Mouse (Mus musculus) liver, embryonic 15.5 days (tissue): ENCODE results near the gene Plekhm1. TPM values are rescaled to one million over a fixed set of nuclear protein-coding genes. Genes with fewer than 3 reads are reported as not detected.

Experiments
- ATAC-seq: fragments of 200-750 bp; cut with Nextera tagmentation; 2 replicates; pipeline ENCODE4 v1.8.0; 2017; ENCODE audit warnings: moderate number of reproducible peaks, mild to moderate bottlenecking, moderate library complexity; ENCODE audit not compliant: insufficient read depth
- H3K27ac ChIP-seq: fragments of 300-500 bp; sonication (generic); replicated peaks from 2 replicates; pipeline ENCODE4 v1.5.1; 2015; ENCODE audit warnings: mild to moderate bottlenecking, inconsistent platforms
- H3K27me3 ChIP-seq: fragments of 300-500 bp; sonication (generic); 2 replicates; pipeline ENCODE4 v1.6.1; 2015; ENCODE audit warnings: mild to moderate bottlenecking, inconsistent platforms
- H3K36me3 ChIP-seq: fragments of 300-500 bp; sonication (generic); replicated peaks from 2 replicates; pipeline ENCODE4 v1.6.1; 2015; ENCODE audit warnings: moderate library complexity, mild to moderate bottlenecking, inconsistent platforms
- H3K4me1 ChIP-seq: fragments of 300-500 bp; sonication (generic); replicated peaks from 2 replicates; pipeline ENCODE4 v1.6.1; 2015; ENCODE audit warnings: inconsistent platforms
- H3K4me2 ChIP-seq: fragments of 300-500 bp; sonication (generic); 2 replicates; pipeline ENCODE4 v1.6.1; 2015; ENCODE audit warnings: moderate library complexity, mild to moderate bottlenecking, inconsistent platforms
- H3K4me3 ChIP-seq: fragments of 300-500 bp; sonication (generic); replicated peaks from 2 replicates; pipeline ENCODE4 v1.5.1; 2015; ENCODE audit warnings: mild to moderate bottlenecking, inconsistent platforms
- H3K9ac ChIP-seq: fragments of 300-500 bp; sonication (generic); 2 replicates; pipeline ENCODE4 v1.6.1; 2015; ENCODE audit warnings: moderate library complexity, mild to moderate bottlenecking, inconsistent platforms
- H3K9me3 ChIP-seq: fragments of 300-500 bp; sonication (generic); replicated peaks from 2 replicates; pipeline ENCODE4 v1.6.1; 2016; ENCODE audit warnings: inconsistent platforms
- WGBS: fragments of 180-500 bp; shearing (Covaris S2); methylation state at CpG from one replicate; pipeline ENCODE4 v1.1.7; 2015; ENCODE audit warnings: mixed read lengths; ENCODE audit not compliant: insufficient replicate concordance; 5-methylcytosine and 5-hydroxymethylcytosine counted together
- polyA plus RNA-seq: library from polyadenylated mRNA; unstranded; fragments of >200 nt; fragmentation: Nextera tagmentation; extraction: Ambion mirVana; gene quantifications from 2 replicates; pipeline ENCODE4 v1.2.1, GENCODE M21; 2015

Gene Plekhm1
- polyA plus RNA-seq, 1 experiment from 2014 or later = 3.4 TPM

GRCm38 (mm10) chr11:103340130-103340529, 72.4 kb downstream of the Plekhm1 start:
- H3K4me1 ChIP-seq = peaks cover 12% of the 10 kb centered on the region; the same call in 1 of the 2 replicates
- peak overlapping the region; percentile 46 for H3K4me2 ChIP-seq
- 73% methylated on average over 19 of the region's 19 CpGs for WGBS
- H3K9ac ChIP-seq = no peak overlapping the region
- H3K27ac ChIP-seq = no peak overlapping the region
- no peak for ATAC-seq
- H3K9me3 ChIP-seq = no peaks in the 10 kb centered on the region
- no peaks in the 10 kb centered on the region for H3K27me3 ChIP-seq
- H3K4me3 ChIP-seq = 0 out of 2 replicates have a peak overlapping the region, but pooled peaks have one; percentile 4
- no peaks in the 10 kb centered on the region for H3K36me3 ChIP-seq

DNA sequence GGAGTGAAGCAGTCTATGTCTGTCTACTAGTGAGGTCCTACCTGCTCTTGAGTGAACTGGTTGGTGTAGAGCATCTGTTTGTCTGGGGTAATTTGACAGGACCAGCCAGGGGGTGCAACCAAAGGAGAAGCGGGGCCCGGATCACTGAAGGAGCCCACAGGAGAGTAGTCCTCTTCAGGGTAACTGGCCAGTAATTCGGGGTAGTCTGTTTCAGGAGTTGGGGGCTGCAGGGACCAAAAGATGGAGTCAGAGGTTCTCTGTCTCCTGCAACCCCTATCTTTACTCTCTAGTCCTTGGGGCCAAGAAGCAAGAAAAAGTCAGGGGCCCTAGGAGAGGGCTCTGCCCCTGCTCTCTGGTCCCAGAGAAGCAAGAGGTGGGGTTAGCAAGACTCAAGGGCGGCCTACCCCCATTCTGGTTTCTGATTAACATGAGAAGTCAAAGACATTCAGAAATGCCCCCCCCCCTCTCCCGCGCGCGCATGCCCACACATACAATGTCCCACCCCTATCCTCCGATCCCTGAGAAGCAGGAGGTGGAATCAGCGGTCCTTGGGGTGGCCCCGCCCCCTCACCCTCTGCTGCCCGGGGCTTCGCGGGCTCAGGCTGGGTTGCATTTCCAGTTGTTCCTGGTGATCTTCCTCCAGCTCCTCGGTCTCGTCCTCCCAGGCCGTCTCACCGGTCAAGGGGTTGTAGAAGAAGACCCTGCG, 72.9 kb downstream of the Plekhm1 start:
- no peak for ATAC-seq
- 61% methylated on average over 19 of the region's 19 CpGs for WGBS
- Histone ChIP-seq H3K9me3 (no peaks in the 10 kb centered on the region), H3K9ac (no peak overlapping the region), H3K4me1 (peaks cover 11% of the 10 kb centered on the region; the same call in 1 of the 2 replicates), H3K27ac (no peak overlapping the region), H3K4me3 (0 out of 2 replicates have a peak overlapping the region, but pooled peaks have one; percentile 4), H3K4me2 (peak overlapping the region; percentile 46), H3K27me3 (no peaks in the 10 kb centered on the region), H3K36me3 (no peaks in the 10 kb centered on the region)

DNA sequence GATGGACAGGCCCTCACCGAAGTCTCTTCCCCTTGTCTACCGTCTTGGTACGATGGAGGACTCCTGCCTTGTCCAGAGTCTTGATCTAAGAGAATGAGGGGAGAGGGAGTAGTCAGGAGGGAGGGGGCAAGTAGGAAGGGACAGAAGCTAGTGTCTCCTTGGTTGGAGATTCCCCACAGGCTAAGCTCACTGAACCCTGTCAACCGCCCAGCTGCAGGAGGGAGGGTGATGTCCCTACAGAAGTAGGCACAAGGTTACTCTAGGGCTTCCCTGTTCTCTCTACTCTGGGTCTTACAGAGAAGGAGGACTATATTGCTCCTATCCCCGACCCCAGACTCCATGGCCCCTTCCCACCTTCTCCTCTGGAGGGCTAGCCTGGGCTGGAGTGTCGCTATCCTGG, 73.8 kb downstream of the Plekhm1 start:
- H3K36me3 ChIP-seq = 0 out of 2 replicates have a peak, but pooled peaks cover 2% of the 10 kb centered on the region
- H3K4me2 ChIP-seq = no peak overlapping the region
- no peak overlapping the region for H3K27ac ChIP-seq
- ATAC-seq = no peak
- H3K27me3 ChIP-seq = 0 out of 2 replicates have a peak, but pooled peaks cover 4% of the 10 kb centered on the region
- WGBS = 69% methylated on average over 6 of the region's 6 CpGs
- peaks cover 11% of the 10 kb centered on the region; the same call in 1 of the 2 replicates for H3K4me1 ChIP-seq
- no peaks in the 10 kb centered on the region for H3K9me3 ChIP-seq
- no peak overlapping the region for H3K9ac ChIP-seq
- H3K4me3 ChIP-seq = no peak overlapping the region

- Histone ChIP-seq H3K9ac (no peak overlapping the region), H3K27ac (no peak overlapping the region), H3K4me3 (no peak overlapping the region), H3K4me1 (peaks cover 9% of the 10 kb centered on the region; the same call in 1 of the 2 replicates), H3K27me3 (0 out of 2 replicates have a peak, but pooled peaks cover 4% of the 10 kb centered on the region), H3K4me2 (no peak overlapping the region), H3K9me3 (no peaks in the 10 kb centered on the region), H3K36me3 (0 out of 2 replicates have a peak, but pooled peaks cover 4% of the 10 kb centered on the region)
- ATAC-seq = no peak
- WGBS = 65% methylated on average over 7 of the region's 7 CpGs
Measured at GRCm38 (mm10) chr11:103338119-103338518, 74.4 kb downstream of the Plekhm1 start.

- Histone ChIP-seq H3K9me3 (no peaks in the 10 kb centered on the region), H3K4me3 (no peak overlapping the region), H3K36me3 (0 out of 2 replicates have a peak, but pooled peaks cover 7% of the 10 kb centered on the region), H3K9ac (no peak overlapping the region), H3K27ac (no peak overlapping the region), H3K27me3 (0 out of 2 replicates have a peak, but pooled peaks cover 4% of the 10 kb centered on the region), H3K4me1 (peaks cover 6% of the 10 kb centered on the region; the same call in 1 of the 2 replicates), H3K4me2 (no peak overlapping the region)
- WGBS = 86% methylated on average over 2 of the region's 2 CpGs
- ATAC-seq = no peak
Measured at GRCm38 (mm10) chr11:103337180-103337579, 75.3 kb downstream of the Plekhm1 start.

DNA sequence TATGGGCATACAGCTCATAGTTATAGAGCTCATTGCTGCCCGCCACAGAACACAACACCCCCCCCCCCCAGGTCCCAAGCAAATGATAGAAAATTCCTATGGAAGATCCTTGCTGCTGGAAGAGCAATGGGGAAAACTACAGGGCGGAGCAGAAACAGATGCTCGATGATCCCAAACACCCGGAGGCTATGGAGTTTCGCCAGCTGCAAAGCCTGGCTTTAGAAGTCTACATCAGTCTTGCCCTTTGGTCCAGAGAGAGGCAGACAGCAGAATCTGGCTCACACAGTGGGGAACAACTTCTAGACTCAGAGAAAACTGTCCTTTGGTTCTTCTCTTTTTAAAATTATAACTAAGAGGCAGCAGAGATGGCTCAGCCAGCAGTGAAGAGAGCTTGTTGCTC, 76.9 kb downstream of the Plekhm1 start:
- H3K9ac ChIP-seq = no peak overlapping the region
- H3K9me3 ChIP-seq = no peaks in the 10 kb centered on the region
- 0 out of 2 replicates have a peak, but pooled peaks cover 7% of the 10 kb centered on the region for H3K36me3 ChIP-seq
- 74% methylated on average over 5 of the region's 5 CpGs for WGBS
- H3K4me1 ChIP-seq = no peaks in the 10 kb centered on the region
- 0 out of 2 replicates have a peak, but pooled peaks cover 4% of the 10 kb centered on the region for H3K27me3 ChIP-seq
- no peak for ATAC-seq
- no peak overlapping the region for H3K4me3 ChIP-seq
- no peak overlapping the region for H3K4me2 ChIP-seq
- H3K27ac ChIP-seq = no peak overlapping the region

GRCm38 (mm10) chr11:103334925-103335324, 77.6 kb downstream of the Plekhm1 start:
- no peak overlapping the region for H3K4me2 ChIP-seq
- no peak overlapping the region for H3K9ac ChIP-seq
- H3K4me1 ChIP-seq = no peaks in the 10 kb centered on the region
- no peak overlapping the region for H3K27ac ChIP-seq
- H3K4me3 ChIP-seq = no peak overlapping the region
- H3K36me3 ChIP-seq = 0 out of 2 replicates have a peak, but pooled peaks cover 7% of the 10 kb centered on the region
- 0 out of 2 replicates have a peak, but pooled peaks cover 4% of the 10 kb centered on the region for H3K27me3 ChIP-seq
- no peak for ATAC-seq
- H3K9me3 ChIP-seq = no peaks in the 10 kb centered on the region
- WGBS = 79% methylated on average over 9 of the region's 9 CpGs

- no peak overlapping the region for H3K9ac ChIP-seq
Measured at GRCm38 (mm10) chr11:103333719-103334398, 78.6 kb downstream of the Plekhm1 start.

DNA sequence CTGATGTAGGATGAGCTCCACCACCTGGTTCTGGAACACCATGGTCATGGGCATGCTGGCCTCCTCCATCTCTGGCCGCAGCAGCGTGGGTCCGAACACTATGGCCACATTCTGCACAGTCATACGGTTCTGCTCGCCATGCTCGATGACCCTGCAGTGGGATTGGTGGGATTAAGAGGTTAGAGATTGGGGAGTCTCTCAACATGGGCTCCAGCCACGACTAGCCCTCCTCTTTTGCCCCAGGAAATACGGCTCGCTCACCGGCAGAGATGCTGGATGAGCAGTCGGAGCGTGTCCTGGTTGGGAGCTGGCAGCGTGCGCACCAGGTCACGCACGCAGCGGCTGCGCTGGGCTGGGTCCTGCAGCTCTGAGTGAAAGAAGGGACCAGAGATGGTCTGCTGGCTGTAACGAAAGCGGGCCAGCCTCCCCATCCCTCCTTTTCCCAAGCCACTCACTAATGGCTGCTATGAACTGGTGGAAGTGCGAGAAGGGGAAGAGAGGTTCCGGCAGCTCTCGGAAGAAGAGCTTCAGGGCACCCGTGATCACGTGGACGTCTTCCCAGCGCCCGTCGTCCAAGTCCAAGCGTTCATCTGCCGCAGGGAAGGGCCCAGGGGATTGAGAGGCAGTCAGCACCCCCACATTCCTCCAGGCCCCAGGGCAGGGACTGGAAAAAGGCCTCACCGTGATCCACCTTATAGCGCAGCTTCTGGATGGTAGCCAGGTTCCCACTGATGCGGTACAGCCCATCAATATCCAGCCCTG, 79.4 kb downstream of the Plekhm1 start:
- Histone ChIP-seq H3K36me3 (0 out of 2 replicates have a peak, but pooled peaks cover 7% of the 10 kb centered on the region), H3K27ac (no peak overlapping the region), H3K27me3 (0 out of 2 replicates have a peak, but pooled peaks cover 4% of the 10 kb centered on the region), H3K9ac (no peak overlapping the region), H3K4me2 (no peak overlapping the region), H3K4me1 (no peaks in the 10 kb centered on the region), H3K4me3 (no peak overlapping the region), H3K9me3 (no peaks in the 10 kb centered on the region)
- WGBS = 77% methylated on average over 34 of the region's 34 CpGs
- no peak for ATAC-seq

More at GRCm38 (mm10) chr11:103333719-103334398, 78.6 kb downstream of the Plekhm1 start:
- Histone ChIP-seq H3K36me3 (0 out of 2 replicates have a peak, but pooled peaks cover 7% of the 10 kb centered on the region), H3K27me3 (0 out of 2 replicates have a peak, but pooled peaks cover 4% of the 10 kb centered on the region), H3K4me1 (no peaks in the 10 kb centered on the region), H3K9me3 (no peaks in the 10 kb centered on the region), H3K27ac (no peak overlapping the region), H3K4me2 (no peak overlapping the region), H3K4me3 (no peak overlapping the region)
- ATAC-seq = no peak
- WGBS = 65% methylated on average over 40 of the region's 40 CpGs

DNA sequence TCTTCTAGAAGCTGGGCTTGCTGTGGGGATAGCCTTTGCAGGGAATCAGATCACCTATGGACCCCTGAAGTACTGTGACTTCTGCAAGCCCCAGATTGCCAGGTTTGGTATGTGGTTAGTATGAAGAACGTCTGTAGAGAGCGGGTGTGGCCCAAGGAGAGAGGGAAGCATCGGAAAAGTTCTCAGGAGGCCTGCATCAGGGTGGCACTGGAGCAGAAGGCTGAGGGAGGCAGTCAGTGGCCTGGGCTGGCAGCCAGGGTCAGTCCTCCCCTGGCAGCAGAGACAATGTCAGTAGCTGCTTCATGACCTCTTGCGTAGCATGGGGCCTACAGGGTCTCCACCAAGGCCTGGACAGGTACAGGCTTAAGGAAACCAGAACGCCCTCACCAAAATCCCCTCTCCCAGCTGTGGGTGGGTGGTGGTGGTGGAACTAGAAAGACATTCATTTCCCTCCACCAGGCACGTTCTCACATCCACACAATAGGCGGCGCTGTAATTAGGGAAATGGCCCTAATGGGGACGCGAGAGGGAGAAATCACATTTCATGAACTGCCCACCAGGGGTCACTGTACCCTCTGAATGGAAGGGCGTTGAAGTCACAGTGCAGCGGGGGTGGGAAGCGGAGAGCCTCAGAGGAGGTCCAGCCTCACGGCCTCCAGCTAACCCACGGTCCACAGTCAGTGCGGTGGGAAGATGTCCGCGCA, 80.1 kb downstream of the Plekhm1 start:
- peak; percentile 31; the same call in 1 of the 2 replicates for ATAC-seq
- no peaks in the 10 kb centered on the region for H3K4me1 ChIP-seq
- H3K9ac ChIP-seq = no peak overlapping the region
- WGBS = 41% methylated on average over 18 of the region's 18 CpGs
- H3K27me3 ChIP-seq = 0 out of 2 replicates have a peak, but pooled peaks cover 4% of the 10 kb centered on the region
- H3K9me3 ChIP-seq = no peaks in the 10 kb centered on the region
- no peak overlapping the region for H3K27ac ChIP-seq
- no peak overlapping the region for H3K4me3 ChIP-seq
- H3K4me2 ChIP-seq = no peak overlapping the region
- 0 out of 2 replicates have a peak, but pooled peaks cover 7% of the 10 kb centered on the region for H3K36me3 ChIP-seq
